Mouse (Mus musculus) embryonic facial prominence, embryonic 14.5 days (tissue): ENCODE data around the gene Myoz1. TPM values are rescaled to one million over a fixed set of nuclear protein-coding genes. Genes with fewer than 3 reads are reported as not detected.
"Not testable (repeated sequence)": the region's sequence is repeated elsewhere in the genome, so short reads cannot be mapped to it uniquely, and the experiment has no call there.

Experiments used
- ATAC-seq: fragments of 200-750 bp; cut with Nextera tagmentation; 2 replicates; pipeline ENCODE4 v1.8.0; 2017; ENCODE audit warnings: low read depth, moderate number of reproducible peaks, moderate TSS enrichment
- DNase-seq: peaks from one replicate; pipeline ENCODE4 v3.0.0-alpha.2; 2015; ENCODE audit warnings: low spot score
- H3K27ac ChIP-seq: fragments of 300-500 bp; sonication (generic); replicated peaks from 2 replicates; pipeline ENCODE4 v1.5.1; 2014; ENCODE audit warnings: low read depth, mild to moderate bottlenecking, low read length, moderate library complexity
- H3K27me3 ChIP-seq: fragments of 300-500 bp; sonication (generic); replicated peaks from 2 replicates; pipeline ENCODE4 v1.6.1; 2014; ENCODE audit warnings: low read length; ENCODE audit not compliant: control insufficient read depth, insufficient read depth
- H3K36me3 ChIP-seq: fragments of 300-500 bp; sonication (generic); 2 replicates; pipeline ENCODE4 v1.6.1; 2014; ENCODE audit warnings: low read length, mixed read lengths; ENCODE audit not compliant: control insufficient read depth, insufficient read depth
- H3K4me1 ChIP-seq: fragments of 300-500 bp; sonication (generic); 2 replicates; pipeline ENCODE4 v1.6.1; 2014; ENCODE audit warnings: antibody characterized with exemption, low read length; ENCODE audit not compliant: control insufficient read depth, insufficient read depth
- H3K4me2 ChIP-seq: fragments of 300-500 bp; sonication (generic); 2 replicates; pipeline ENCODE4 v1.6.1; 2014; ENCODE audit warnings: low read depth, mild to moderate bottlenecking, low read length, moderate library complexity, mixed read lengths
- H3K4me3 ChIP-seq: fragments of 300-500 bp; sonication (generic); 2 replicates; pipeline ENCODE4 v1.5.1; 2014; ENCODE audit warnings: low read depth, mild to moderate bottlenecking, low read length
- H3K9ac ChIP-seq: fragments of 300-500 bp; sonication (generic); 2 replicates; pipeline ENCODE4 v1.6.1; 2014; ENCODE audit warnings: low read depth, mild to moderate bottlenecking, low read length, moderate library complexity, mixed read lengths
- H3K9me3 ChIP-seq: fragments of 300-500 bp; sonication (generic); 2 replicates; pipeline ENCODE4 v1.6.1; 2016; ENCODE audit warnings: low read length; ENCODE audit not compliant: control insufficient read depth
- WGBS: fragments of 180-500 bp; shearing (Covaris S2); extraction: QIAGEN DNeasy Blood & Tissue Kit; methylation state at CpG from one replicate; pipeline ENCODE4 v1.1.7; 2014; 5-methylcytosine and 5-hydroxymethylcytosine counted together
- polyA plus RNA-seq: library from polyadenylated mRNA; unstranded; fragments of >200 nt; fragmentation: Nextera tagmentation; extraction: Ambion mirVana; gene quantifications from 2 replicates; pipeline ENCODE4 v1.2.1, GENCODE M21; 2014

Myoz1 gene
- polyA plus RNA-seq, 1 experiment from 2014 or later: 53.2 TPM

- WGBS: 91% methylated on average over 6 of the region's 6 CpGs
- Histone ChIP-seq H3K9ac (no peak overlapping the region), H3K9me3 (no peaks in the 10 kb centered on the region), H3K4me2 (no peak overlapping the region), H3K4me3 (no peak overlapping the region), H3K27ac (no peak overlapping the region), H3K4me1 (peaks cover 6% of the 10 kb centered on the region), H3K36me3 (no peaks in the 10 kb centered on the region), H3K27me3 (no peaks in the 10 kb centered on the region; the same call in 1 of the 2 replicates)
- DNase-seq: no peak
- no peak for ATAC-seq
Observed at GRCm38 (mm10) chr14:20638702-20639101, 17.6 kb downstream of the Myoz1 start.

GRCm38 (mm10) chr14:20637818-20638574, 18.3 kb downstream of the Myoz1 start:
- H3K36me3 ChIP-seq: no peaks in the 10 kb centered on the region
- H3K9ac ChIP-seq: no peak overlapping the region
- no peaks in the 10 kb centered on the region; the same call in 1 of the 2 replicates for H3K27me3 ChIP-seq
- ATAC-seq (no peak), DNase-seq (no peak)
- no peaks in the 10 kb centered on the region for H3K9me3 ChIP-seq
- H3K4me1 ChIP-seq: peaks cover 6% of the 10 kb centered on the region
- 82% methylated on average over 2 of the region's 2 CpGs for whole genome bisulfite sequencing
- no peak overlapping the region for H3K4me2 ChIP-seq
- H3K4me3 ChIP-seq: no peak overlapping the region
- no peak overlapping the region for H3K27ac ChIP-seq

- DNase-seq, H3K27ac ChIP-seq, H3K9me3 ChIP-seq, H3K4me1 ChIP-seq, H3K9ac ChIP-seq, H3K36me3 ChIP-seq, ATAC-seq, H3K27me3 ChIP-seq, H3K4me3 ChIP-seq, H3K4me2 ChIP-seq: not testable (repeated sequence)
- WGBS: 90% methylated on average over 3 of the region's 3 CpGs
Observed at GRCm38 (mm10) chr14:20636968-20637367, 19.4 kb downstream of the Myoz1 start.

GRCm38 (mm10) chr14:20635546-20635945, 20.8 kb downstream of the Myoz1 start:
- no peak overlapping the region for H3K9ac ChIP-seq
- WGBS: 91% methylated on average over 2 of the region's 2 CpGs
- no peak for ATAC-seq

GRCm38 (mm10) chr14:20631253-20631652, 25.1 kb downstream of the Myoz1 start:
- DNase-seq (peak; percentile 27), ATAC-seq (no peak)
- Histone ChIP-seq H3K36me3 (no peaks in the 10 kb centered on the region), H3K9me3 (no peaks in the 10 kb centered on the region), H3K4me2 (no peak overlapping the region), H3K27me3 (no peaks in the 10 kb centered on the region), H3K27ac (no peak overlapping the region), H3K4me1 (no peaks in the 10 kb centered on the region), H3K4me3 (no peak overlapping the region), H3K9ac (no peak overlapping the region)
- 42% methylated on average over 4 of the region's 4 CpGs for WGBS

More at GRCm38 (mm10) chr14:20635546-20635945, 20.8 kb downstream of the Myoz1 start:
- Histone ChIP-seq H3K9me3 (no peaks in the 10 kb centered on the region), H3K4me2 (no peak overlapping the region), H3K27ac (no peak overlapping the region), H3K27me3 (no peaks in the 10 kb centered on the region; the same call in 1 of the 2 replicates), H3K36me3 (no peaks in the 10 kb centered on the region), H3K4me1 (no peaks in the 10 kb centered on the region), H3K4me3 (no peak overlapping the region)
- no peak for DNase-seq

- Histone ChIP-seq H3K27ac (no peak overlapping the region), H3K4me2 (no peak overlapping the region), H3K4me3 (no peak overlapping the region), H3K9me3 (no peaks in the 10 kb centered on the region), H3K36me3 (no peaks in the 10 kb centered on the region), H3K27me3 (no peaks in the 10 kb centered on the region), H3K9ac (no peak overlapping the region), H3K4me1 (no peaks in the 10 kb centered on the region)
- no peak for DNase-seq
- WGBS: 83% methylated on average over 3 of the region's 3 CpGs
- no peak for ATAC-seq
Observed at GRCm38 (mm10) chr14:20626971-20627370, 29.4 kb downstream of the Myoz1 start.

- H3K4me1 ChIP-seq: no peaks in the 10 kb centered on the region
- no peak overlapping the region for H3K4me2 ChIP-seq
- no peaks in the 10 kb centered on the region for H3K9me3 ChIP-seq
- no peak overlapping the region for H3K27ac ChIP-seq
- DNase-seq: no peak
- no peaks in the 10 kb centered on the region for H3K36me3 ChIP-seq
- no peak for ATAC-seq
- H3K27me3 ChIP-seq: no peaks in the 10 kb centered on the region
- H3K4me3 ChIP-seq: no peak overlapping the region
- no peak overlapping the region for H3K9ac ChIP-seq
- 72% methylated on average over 2 of the region's 2 CpGs for WGBS
Observed at GRCm38 (mm10) chr14:20626447-20626846, 29.9 kb downstream of the Myoz1 start.

- H3K4me1 ChIP-seq: no peaks in the 10 kb centered on the region
- H3K36me3 ChIP-seq: no peaks in the 10 kb centered on the region
- no peak for ATAC-seq
- no peak for DNase-seq
- H3K27me3 ChIP-seq: no peaks in the 10 kb centered on the region
- H3K4me2 ChIP-seq: no peak overlapping the region
- no peaks in the 10 kb centered on the region for H3K9me3 ChIP-seq
- no peak overlapping the region for H3K27ac ChIP-seq
- no peak overlapping the region for H3K4me3 ChIP-seq
- H3K9ac ChIP-seq: no peak overlapping the region
- 95% methylated on average over 3 of the region's 3 CpGs for WGBS
Observed at GRCm38 (mm10) chr14:20622907-20623306, 33.4 kb downstream of the Myoz1 start.

- 74% methylated on average over 2 of the region's 2 CpGs for WGBS
- ATAC-seq: no peak
Observed at GRCm38 (mm10) chr14:20622412-20622811, 33.9 kb downstream of the Myoz1 start.

More at GRCm38 (mm10) chr14:20622412-20622811, 33.9 kb downstream of the Myoz1 start:
- Histone ChIP-seq H3K36me3 (no peaks in the 10 kb centered on the region), H3K4me3 (no peak overlapping the region), H3K27me3 (no peaks in the 10 kb centered on the region), H3K4me2 (no peak overlapping the region), H3K9me3 (no peaks in the 10 kb centered on the region), H3K27ac (no peak overlapping the region), H3K4me1 (no peaks in the 10 kb centered on the region), H3K9ac (no peak overlapping the region)
- DNase-seq: no peak
